Mouse (Mus musculus) liver, embryonic 14.5 days (tissue): Measurements from ENCODE around the gene Plcl2. TPM values are rescaled to one million over a fixed set of nuclear protein-coding genes. Genes with fewer than 3 reads are reported as not detected.

Experiments
- ATAC-seq: fragments of 200-750 bp; cut with Nextera tagmentation; 2 replicates; pipeline ENCODE4 v1.8.0; 2017; ENCODE audit warnings: moderate number of reproducible peaks, mild to moderate bottlenecking, moderate library complexity; ENCODE audit not compliant: insufficient read depth
- DNase-seq, 3 experiments: peaks; one replicate each; pipeline ENCODE4 v3.0.0-alpha.2; 2012 to 2013; ENCODE audit warnings: low read depth in 3 of 3, low spot score in 3 of 3
- H3K27ac ChIP-seq: fragments of 300-500 bp; sonication (generic); 2 replicates; pipeline ENCODE4 v1.5.1; 2014; ENCODE audit warnings: moderate library complexity, mild to moderate bottlenecking, control low read depth, inconsistent platforms
- H3K27me3 ChIP-seq: fragments of 300-500 bp; sonication (generic); 2 replicates; pipeline ENCODE4 v1.6.1; 2014; ENCODE audit warnings: mild to moderate bottlenecking, low read length, moderate library complexity; ENCODE audit not compliant: control insufficient read depth, insufficient read depth
- H3K36me3 ChIP-seq: fragments of 300-500 bp; sonication (generic); replicated peaks from 2 replicates; pipeline ENCODE4 v1.6.1; 2014; ENCODE audit warnings: low read depth; ENCODE audit not compliant: control insufficient read depth, insufficient read depth
- H3K4me1 ChIP-seq, 2 experiments: fragments of 200-500 bp in 1 of 2; fragments of 300-500 bp in 1 of 2; sonication (generic) in 1 of 2; replicated peaks; 2 replicates each; pipeline ENCODE4 v1.6.1; 2012 to 2014; ENCODE audit warnings: antibody characterized with exemption in 1 of 2, inconsistent platforms in 1 of 2, low read length in 1 of 2; ENCODE audit not compliant: control insufficient read depth in 2 of 2, insufficient read depth in 2 of 2
- H3K4me2 ChIP-seq: fragments of 300-500 bp; sonication (generic); 2 replicates; pipeline ENCODE4 v1.6.1; 2014; ENCODE audit warnings: low read depth, mild to moderate bottlenecking, control low read depth, moderate library complexity
- H3K4me3 ChIP-seq, 2 experiments: fragments of 200-500 bp in 1 of 2; fragments of 300-500 bp in 1 of 2; sonication (generic) in 1 of 2; 2 replicates each; pipeline ENCODE4 v1.5.1; 2012 to 2014; ENCODE audit warnings: low read depth in 2 of 2, low read length in 2 of 2, mild to moderate bottlenecking in 2 of 2, control low read depth in 1 of 2, inconsistent platforms in 1 of 2, moderate library complexity in 1 of 2; ENCODE audit not compliant: insufficient read depth in 1 of 2
- H3K9ac ChIP-seq: fragments of 300-500 bp; sonication (generic); replicated peaks from 2 replicates; pipeline ENCODE4 v1.6.1; 2014; ENCODE audit warnings: mild to moderate bottlenecking, control low read depth, moderate library complexity
- H3K9me3 ChIP-seq: fragments of 300-500 bp; sonication (generic); 2 replicates; pipeline ENCODE4 v1.6.1; 2016; ENCODE audit warnings: low read length, mixed read lengths; ENCODE audit not compliant: control insufficient read depth
- CTCF ChIP-seq: IDR thresholded peaks from 2 replicates; pipeline ENCODE4 v1.5.1; 2016; ENCODE audit warnings: antibody characterized with exemption, low read depth, control low read depth
- EP300 ChIP-seq: IDR thresholded peaks from 2 replicates; pipeline ENCODE4 v1.6.1; 2016; ENCODE audit warnings: antibody characterized with exemption, low read depth
- WGBS: fragments of 180-500 bp; shearing (Covaris S2); extraction: QIAGEN DNeasy Blood & Tissue Kit; methylation state at CpG from one replicate; pipeline ENCODE4 v1.1.7; 2014; ENCODE audit not compliant: insufficient replicate concordance; 5-methylcytosine and 5-hydroxymethylcytosine counted together
- polyA plus RNA-seq, 2 experiments: library from polyadenylated mRNA; depleted of rRNA in 1 of 2; stranded (reverse) in 1 of 2; unstranded in 1 of 2; fragments of >200 nt; fragmentation: Nextera tagmentation in 1 of 2; extraction: Ambion mirVana in 1 of 2; gene quantifications; 2 replicates each; pipeline versions ENCODE4 v1.2.1 to v1.2.3; 2012 to 2014

The Plcl2 gene
- polyA plus RNA-seq, 2 experiments = 1.2 to 1.9 TPM

GRCm38 (mm10) chr17:50506861-50507321, 2.3 kb upstream of the Plcl2 start:
- no peak overlapping the region for H3K9ac ChIP-seq
- TF ChIP-seq EP300 = no peak
- 58% methylated on average over 13 of the region's 13 CpGs for WGBS
- DNase-seq (no peak), ATAC-seq (no peak)
- no peak overlapping the region for H3K4me3 ChIP-seq
- H3K9me3 ChIP-seq = no peaks in the 10 kb centered on the region
- no peaks in the 10 kb centered on the region for H3K36me3 ChIP-seq
- no peak overlapping the region for H3K4me2 ChIP-seq
- no peaks in the 10 kb centered on the region for H3K27me3 ChIP-seq
- H3K4me1 ChIP-seq = peaks cover 0 to 4% of the 10 kb centered on the region in 2 experiments; a peak in 2 of 4 replicates
- H3K27ac ChIP-seq = no peak overlapping the region

GRCm38 (mm10) chr17:50508055-50508774, 988 bp upstream of the Plcl2 start:
- Histone ChIP-seq H3K4me1 (peaks cover 0 to 4% of the 10 kb centered on the region in 2 experiments; a peak in 2 of 4 replicates), H3K27ac (no peak overlapping the region), H3K4me3 (peak overlapping the region; percentile 67 to 76), H3K9ac (peak overlapping the region; percentile 71), H3K36me3 (no peaks in the 10 kb centered on the region), H3K27me3 (no peaks in the 10 kb centered on the region), H3K4me2 (peak overlapping the region; percentile 74), H3K9me3 (no peaks in the 10 kb centered on the region)
- TF ChIP-seq CTCF (no peak), EP300 (no peak)
- WGBS = 19% methylated on average over 18 of the region's 18 CpGs
- ATAC-seq (peak; percentile 11), DNase-seq (no peak)

GRCm38 (mm10) chr17:50508775-50509250, 390 bp upstream of the Plcl2 start:
- no peaks in the 10 kb centered on the region for H3K27me3 ChIP-seq
- peak; percentile 69 for ATAC-seq
- H3K27ac ChIP-seq = no peak overlapping the region
- H3K4me3 ChIP-seq = peak overlapping the region; percentile 67 to 76
- 0% methylated on average over 32 of the region's 72 CpGs for whole genome bisulfite sequencing
- no peaks in the 10 kb centered on the region for H3K36me3 ChIP-seq
- TF ChIP-seq EP300 (no peak), CTCF (peak; percentile 67)
- peak overlapping the region; percentile 74 for H3K4me2 ChIP-seq
- peaks cover 0 to 4% of the 10 kb centered on the region in 2 experiments; a peak in 2 of 4 replicates for H3K4me1 ChIP-seq
- no peak for DNase-seq
- no peaks in the 10 kb centered on the region for H3K9me3 ChIP-seq
- H3K9ac ChIP-seq = peak overlapping the region; percentile 71

- H3K27ac ChIP-seq = no peak overlapping the region
- H3K27me3 ChIP-seq = no peaks in the 10 kb centered on the region
- peaks cover 0 to 4% of the 10 kb centered on the region in 2 experiments; a peak in 2 of 4 replicates for H3K4me1 ChIP-seq
- peak overlapping the region; percentile 74 for H3K4me2 ChIP-seq
- H3K4me3 ChIP-seq = peak overlapping the region; percentile 67 to 76; a peak in 3 of 4 replicates
- H3K9ac ChIP-seq = no peak overlapping the region
- no peaks in the 10 kb centered on the region for H3K36me3 ChIP-seq
- no peaks in the 10 kb centered on the region for H3K9me3 ChIP-seq
- TF ChIP-seq EP300 = no peak
- TF ChIP-seq CTCF = no peak
- DNase-seq = no peak
- 28% methylated on average over 2 of the region's 2 CpGs for WGBS
- ATAC-seq = no peak
Measured at GRCm38 (mm10) chr17:50510279-50510678, 1.1 kb downstream of the Plcl2 start.

- no peaks in the 10 kb centered on the region for H3K36me3 ChIP-seq
- H3K27me3 ChIP-seq = no peaks in the 10 kb centered on the region
- peak overlapping the region; percentile 20 to 76 for H3K4me3 ChIP-seq
- H3K9me3 ChIP-seq = no peaks in the 10 kb centered on the region
- no peak overlapping the region for H3K27ac ChIP-seq
- H3K9ac ChIP-seq = no peak overlapping the region
- no peak for TF ChIP-seq CTCF
- no peak for TF ChIP-seq EP300
- DNase-seq (no peak), ATAC-seq (0 out of 2 replicates have a peak, but pooled peaks have one; percentile 38)
- H3K4me1 ChIP-seq = peaks cover 0 to 4% of the 10 kb centered on the region in 2 experiments; a peak in 2 of 4 replicates
- WGBS = 43% methylated on average over 1 of the region's 1 CpGs
- H3K4me2 ChIP-seq = peak overlapping the region; percentile 74
Measured at GRCm38 (mm10) chr17:50510741-50511140, 1.5 kb downstream of the Plcl2 start.
